Mouse (Mus musculus) heart, embryonic 12.5 days (tissue): ENCODE results near the gene Tmem88. TPM values are rescaled to one million over a fixed set of nuclear protein-coding genes. Genes with fewer than 3 reads are reported as not detected.

Experiments
- ATAC-seq: fragments of 200-750 bp; cut with Nextera tagmentation; 2 replicates; pipeline ENCODE4 v1.8.0; 2017; ENCODE audit warnings: moderate TSS enrichment, moderate library complexity; ENCODE audit not compliant: insufficient number of reproducible peaks, low FRiP score
- H3K27ac ChIP-seq: fragments of 300-500 bp; sonication (generic); 2 replicates; pipeline ENCODE4 v1.5.1; 2016; ENCODE audit warnings: mild to moderate bottlenecking, moderate library complexity; ENCODE audit not compliant: poor library complexity, severe bottlenecking
- H3K27me3 ChIP-seq: fragments of 300-500 bp; sonication (generic); replicated peaks from 2 replicates; pipeline ENCODE4 v1.6.1; 2016; ENCODE audit warnings: mild to moderate bottlenecking, moderate library complexity
- H3K36me3 ChIP-seq: fragments of 300-500 bp; sonication (generic); 2 replicates; pipeline ENCODE4 v1.6.1; 2016; ENCODE audit warnings: mild to moderate bottlenecking, moderate library complexity
- H3K4me1 ChIP-seq: fragments of 300-500 bp; sonication (generic); replicated peaks from 2 replicates; pipeline ENCODE4 v1.6.1; 2016; ENCODE audit warnings: mild to moderate bottlenecking
- H3K4me2 ChIP-seq: fragments of 300-500 bp; sonication (generic); 2 replicates; pipeline ENCODE4 v1.6.1; 2016; ENCODE audit warnings: mild to moderate bottlenecking, moderate library complexity
- H3K4me3 ChIP-seq: fragments of 300-500 bp; sonication (generic); 2 replicates; pipeline ENCODE4 v1.5.1; 2016; ENCODE audit warnings: mild to moderate bottlenecking
- H3K9ac ChIP-seq: fragments of 300-500 bp; sonication (generic); 2 replicates; pipeline ENCODE4 v1.6.1; 2016; ENCODE audit warnings: mild to moderate bottlenecking, moderate library complexity
- H3K9me3 ChIP-seq: fragments of 300-500 bp; sonication (generic); replicated peaks from 2 replicates; pipeline ENCODE4 v1.6.1; 2016; ENCODE audit warnings: mild to moderate bottlenecking, moderate library complexity
- WGBS: fragments of 180-500 bp; shearing (Covaris S2); methylation state at CpG from one replicate; pipeline ENCODE4 v1.1.7; 2016; 5-methylcytosine and 5-hydroxymethylcytosine counted together
- polyA plus RNA-seq: library from polyadenylated mRNA; unstranded; fragments of >200 nt; fragmentation: Nextera tagmentation; extraction: Ambion mirVana; gene quantifications from 2 replicates; pipeline ENCODE4 v1.2.1, GENCODE M21; 2016

Gene Tmem88
- polyA plus RNA-seq, 1 experiment from 2014 or later, result 35.7 TPM

DNA sequence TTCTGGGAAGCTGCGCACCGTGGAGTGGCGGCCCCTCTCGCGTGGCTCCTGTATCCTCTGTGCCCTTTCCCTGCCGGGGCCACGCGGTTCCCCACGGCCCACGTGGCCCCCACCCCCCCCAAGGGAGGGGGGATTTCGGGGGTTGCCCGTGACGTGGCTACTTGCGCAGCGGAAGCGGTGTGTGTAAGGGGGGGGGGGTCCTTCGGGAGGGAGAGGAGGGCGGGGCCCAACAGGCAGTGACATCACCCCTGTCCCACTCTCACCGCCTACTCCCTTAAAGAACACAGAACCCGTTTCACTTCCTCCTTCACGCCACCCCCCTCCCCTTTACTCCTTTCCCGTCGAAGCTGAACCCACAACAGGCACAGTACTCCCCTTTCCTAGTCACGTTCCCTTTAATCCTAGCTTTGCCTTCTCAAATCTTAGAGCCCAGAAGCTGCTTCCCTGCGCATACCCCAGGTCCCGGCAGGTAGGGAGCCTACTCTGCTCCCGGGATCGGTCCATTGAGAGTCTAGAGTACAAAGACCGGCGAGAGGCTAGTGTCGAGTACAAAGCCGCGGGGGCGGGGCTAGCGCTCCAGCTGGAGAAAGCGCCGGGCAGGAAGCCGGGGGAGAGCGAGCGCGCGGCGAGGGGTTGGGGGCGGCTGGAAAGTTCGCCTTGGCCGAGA lies 11.5 kb upstream of the Tmem88 start:
- peak; percentile 65 for ATAC-seq
- Histone ChIP-seq H3K9me3 (no peaks in the 10 kb centered on the region), H3K4me2 (peak overlapping the region; percentile 88), H3K4me3 (peak overlapping the region; percentile 84), H3K4me1 (peaks cover 44% of the 10 kb centered on the region), H3K27me3 (no peaks in the 10 kb centered on the region), H3K27ac (peak overlapping the region; percentile 99), H3K36me3 (peaks cover 49% of the 10 kb centered on the region), H3K9ac (peak overlapping the region; percentile 97)
- WGBS, result under 1% methylated on average over 44 of the region's 46 CpGs

DNA sequence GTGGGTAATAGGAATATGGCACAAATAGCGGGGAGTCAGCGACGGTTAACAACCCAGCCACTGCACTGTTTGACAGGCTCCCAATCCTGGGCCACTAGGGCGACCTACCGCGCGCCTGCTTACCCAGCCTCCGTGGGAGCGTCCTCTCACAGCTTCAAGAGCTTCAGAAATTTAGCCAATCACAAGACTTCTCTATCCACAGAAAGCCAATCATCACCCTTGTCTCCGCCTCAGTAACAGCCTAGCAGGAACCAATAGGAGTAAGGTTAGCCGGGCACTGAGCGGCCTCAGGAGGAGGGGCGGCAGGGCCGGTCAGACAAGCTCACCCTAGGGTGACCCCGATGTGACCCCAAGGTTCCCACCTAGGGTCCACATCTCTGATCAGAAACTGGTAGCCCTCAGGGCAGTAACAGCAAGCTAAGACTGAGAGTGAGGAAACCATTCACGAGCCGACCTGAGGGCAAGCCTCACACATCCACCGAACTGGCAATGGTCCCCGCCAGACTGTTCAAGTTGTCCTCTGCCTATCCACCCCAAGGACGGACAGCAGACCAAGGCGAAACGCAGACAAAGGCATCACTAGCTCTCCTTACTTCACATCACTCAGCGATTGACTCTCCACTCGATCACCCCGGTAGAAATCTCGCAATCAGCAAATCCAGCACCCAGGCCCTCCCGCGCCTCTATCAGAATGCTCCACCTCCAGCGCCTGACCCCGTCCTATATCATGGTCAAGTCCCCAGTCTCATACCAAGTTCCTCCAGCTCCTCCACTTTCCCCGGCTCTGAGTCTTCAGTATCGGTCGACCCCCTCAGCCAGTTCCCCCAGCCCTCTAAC lies 10.7 kb upstream of the Tmem88 start:
- Histone ChIP-seq H3K27ac (peak overlapping the region; percentile 99), H3K36me3 (peaks cover 56% of the 10 kb centered on the region), H3K9ac (peak overlapping the region; percentile 97), H3K4me3 (peak overlapping the region; percentile 84), H3K9me3 (no peaks in the 10 kb centered on the region), H3K27me3 (no peaks in the 10 kb centered on the region), H3K4me1 (peaks cover 36% of the 10 kb centered on the region), H3K4me2 (peak overlapping the region; percentile 88)
- ATAC-seq, result peak; percentile 79
- WGBS, result 1% methylated on average over 33 of the region's 33 CpGs

GRCm38 (mm10) chr11:69407724-69408004 lies 9.6 kb upstream of the Tmem88 start:
- H3K27ac ChIP-seq, result no peak overlapping the region
- H3K4me1 ChIP-seq, result peaks cover 25% of the 10 kb centered on the region
- H3K36me3 ChIP-seq, result peaks cover 59% of the 10 kb centered on the region

GRCm38 (mm10) chr11:69406867-69407723 lies 9.1 kb upstream of the Tmem88 start:
- H3K9ac ChIP-seq, result peak overlapping the region; percentile 97; the same call in 1 of the 2 replicates
- no peaks in the 10 kb centered on the region for H3K9me3 ChIP-seq
- WGBS, result 85% methylated on average over 16 of the region's 16 CpGs
- H3K4me3 ChIP-seq, result no peak overlapping the region
- H3K27me3 ChIP-seq, result no peaks in the 10 kb centered on the region
- peaks cover 59% of the 10 kb centered on the region for H3K36me3 ChIP-seq
- H3K4me2 ChIP-seq, result 0 out of 2 replicates have a peak overlapping the region, but pooled peaks have one; percentile 3
- no peak overlapping the region for H3K27ac ChIP-seq
- no peak for ATAC-seq
- H3K4me1 ChIP-seq, result peaks cover 20% of the 10 kb centered on the region

More at GRCm38 (mm10) chr11:69407724-69408004, 9.6 kb upstream of the Tmem88 start:
- peak overlapping the region; percentile 88; the same call in 1 of the 2 replicates for H3K4me2 ChIP-seq
- peak overlapping the region; percentile 97 for H3K9ac ChIP-seq
- H3K27me3 ChIP-seq, result no peaks in the 10 kb centered on the region
- H3K9me3 ChIP-seq, result no peaks in the 10 kb centered on the region
- 0 out of 2 replicates have a peak overlapping the region, but pooled peaks have one; percentile 84 for H3K4me3 ChIP-seq
- no peak for ATAC-seq
- 79% methylated on average over 4 of the region's 4 CpGs for WGBS

- Histone ChIP-seq H3K4me3 (no peak overlapping the region), H3K4me2 (no peak overlapping the region), H3K27ac (no peak overlapping the region), H3K36me3 (peaks cover 68% of the 10 kb centered on the region), H3K4me1 (peaks cover 15% of the 10 kb centered on the region), H3K9me3 (no peaks in the 10 kb centered on the region), H3K27me3 (no peaks in the 10 kb centered on the region), H3K9ac (no peak overlapping the region)
- no peak for ATAC-seq
- 92% methylated on average over 19 of the region's 19 CpGs for WGBS
Observed at GRCm38 (mm10) chr11:69406282-69406681, 8.2 kb upstream of the Tmem88 start.

GRCm38 (mm10) chr11:69405397-69406200 lies 7.6 kb upstream of the Tmem88 start:
- H3K27me3 ChIP-seq, result no peaks in the 10 kb centered on the region; the same call in 1 of the 2 replicates
- H3K4me1 ChIP-seq, result peaks cover 21% of the 10 kb centered on the region
- no peak overlapping the region for H3K4me2 ChIP-seq
- H3K27ac ChIP-seq, result no peak overlapping the region
- H3K9ac ChIP-seq, result no peak overlapping the region
- ATAC-seq, result no peak
- no peak overlapping the region for H3K4me3 ChIP-seq
- peaks cover 74% of the 10 kb centered on the region for H3K36me3 ChIP-seq
- H3K9me3 ChIP-seq, result no peaks in the 10 kb centered on the region
- WGBS, result 91% methylated on average over 24 of the region's 24 CpGs

- Histone ChIP-seq H3K27me3 (no peaks in the 10 kb centered on the region; the same call in 1 of the 2 replicates), H3K9ac (no peak overlapping the region)
Observed at GRCm38 (mm10) chr11:69404595-69405396, 6.8 kb upstream of the Tmem88 start.

DNA sequence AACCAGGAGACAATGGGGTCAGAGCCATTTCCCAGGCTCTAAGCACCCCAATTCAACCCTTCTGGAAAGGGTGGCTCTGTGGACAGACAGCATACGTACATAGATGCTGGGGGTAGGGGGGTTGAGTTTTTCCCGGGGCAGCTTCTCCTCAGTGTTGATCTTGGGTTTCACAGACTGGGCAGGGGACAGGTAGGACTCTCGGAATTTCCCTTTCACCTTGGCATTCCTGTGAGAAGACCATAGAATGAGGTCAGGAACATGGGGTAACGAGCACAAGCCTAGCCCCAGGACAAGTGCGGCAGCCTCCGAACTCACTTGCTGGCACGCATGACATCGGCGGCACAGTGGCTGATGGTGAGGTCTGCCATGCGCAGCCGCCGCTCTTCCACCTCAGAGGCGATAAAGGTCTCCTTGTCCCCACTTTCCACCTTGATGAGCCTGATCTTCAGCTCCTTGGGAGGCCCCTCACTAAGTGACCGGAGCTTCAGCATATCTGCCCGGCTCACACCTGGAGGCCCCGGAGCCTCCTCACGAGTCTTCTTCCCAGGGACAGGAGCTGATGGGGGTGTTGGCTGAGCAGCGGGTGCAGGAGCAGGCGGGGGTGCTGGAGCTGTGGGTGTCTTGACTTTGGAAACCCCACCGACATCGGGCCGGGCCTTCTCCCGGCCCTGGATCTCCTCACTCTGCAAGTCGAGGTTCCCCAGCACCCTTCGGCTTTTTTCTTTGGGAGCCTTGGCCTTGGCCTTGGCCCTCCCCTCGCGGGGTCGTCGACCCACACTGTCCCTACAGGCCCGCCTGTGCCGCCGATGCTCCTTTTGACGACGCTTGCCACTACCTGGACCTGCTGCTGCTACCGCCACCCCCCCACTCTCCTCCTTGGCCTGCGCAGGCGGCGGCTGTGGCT lies 5.9 kb upstream of the Tmem88 start:
- 91% methylated on average over 38 of the region's 38 CpGs for WGBS
- H3K9me3 ChIP-seq, result no peaks in the 10 kb centered on the region
- no peak overlapping the region for H3K4me3 ChIP-seq
- no peak overlapping the region for H3K4me2 ChIP-seq
- peaks cover 33% of the 10 kb centered on the region for H3K4me1 ChIP-seq
- ATAC-seq, result no peak
- H3K9ac ChIP-seq, result no peak overlapping the region
- H3K27me3 ChIP-seq, result no peaks in the 10 kb centered on the region; the same call in 1 of the 2 replicates
- H3K36me3 ChIP-seq, result peaks cover 88% of the 10 kb centered on the region
- no peak overlapping the region for H3K27ac ChIP-seq

More at GRCm38 (mm10) chr11:69404595-69405396, 6.8 kb upstream of the Tmem88 start:
- peaks cover 82% of the 10 kb centered on the region for H3K36me3 ChIP-seq
- H3K4me1 ChIP-seq, result peaks cover 30% of the 10 kb centered on the region
- no peak overlapping the region for H3K4me2 ChIP-seq
- no peak for ATAC-seq
- no peaks in the 10 kb centered on the region for H3K9me3 ChIP-seq
- WGBS, result 93% methylated on average over 23 of the region's 24 CpGs
- no peak overlapping the region for H3K4me3 ChIP-seq
- no peak overlapping the region for H3K27ac ChIP-seq

- no peak for ATAC-seq
- no peaks in the 10 kb centered on the region; the same call in 1 of the 2 replicates for H3K27me3 ChIP-seq
- H3K36me3 ChIP-seq, result peaks cover 76% of the 10 kb centered on the region
- no peak overlapping the region for H3K27ac ChIP-seq
- H3K9ac ChIP-seq, result no peak overlapping the region; the same call in 1 of the 2 replicates
- no peak overlapping the region for H3K4me3 ChIP-seq
- H3K4me1 ChIP-seq, result peaks cover 40% of the 10 kb centered on the region
- 85% methylated on average over 12 of the region's 12 CpGs for WGBS
- no peaks in the 10 kb centered on the region for H3K9me3 ChIP-seq
- H3K4me2 ChIP-seq, result no peak overlapping the region
Observed at GRCm38 (mm10) chr11:69401987-69402386, 4.0 kb upstream of the Tmem88 start.
